Mouse (Mus musculus): Measurements from ENCODE around the gene Olfr49. TPM values are rescaled to one million over a fixed set of nuclear protein-coding genes. Genes with fewer than 3 reads are reported as not detected.

The Olfr49 gene
- polyA plus RNA-seq, 1 experiment from 2014 or later, result not detected

GRCm38 (mm10) chr14:54228501-54228900 lies 56.2 kb downstream of the Olfr49 start:
- Histone ChIP-seq H3K9ac (replicated peaks; ENCODE audit: low read length) (no peak overlapping the region; the same call in 1 of the 2 replicates), H3K4me3 (ENCODE audit: low read depth, low read length) (peak overlapping the region; percentile 18), H3K4me1 (ENCODE audit: control insufficient read depth, insufficient read depth, low read length) (peaks cover 2% of the 10 kb centered on the region; the same call in 1 of the 2 replicates), H3K27ac (replicated peaks; ENCODE audit: low read depth, low read length) (no peak overlapping the region), H3K9me3 (replicated peaks; ENCODE audit: control insufficient read depth, low read length) (no peaks in the 10 kb centered on the region), H3K27me3 (ENCODE audit: control insufficient read depth, insufficient read depth, low read length) (no peaks in the 10 kb centered on the region), H3K36me3 (replicated peaks; ENCODE audit: control insufficient read depth, insufficient read depth, low read depth, low read length) (no peaks in the 10 kb centered on the region), H3K4me2 (ENCODE audit: low read depth, low read length) (peak overlapping the region; percentile 57)
- ATAC-seq (replicated peaks; ENCODE audit: insufficient number of reproducible peaks, low FRiP score, low TSS enrichment, low read depth), result no peak
- 4% methylated on average over 7 of the region's 7 CpGs for WGBS
- no peak for DNase-seq (ENCODE audit: low spot score)

Other genes starting within 250 kb of the Olfr49 start
- 256 and 271 TPM in 2 replicates for gene Dad1, start 30.8 kb downstream of the Olfr49 start, polyA plus RNA-seq (2014; fragmentation: Nextera tagmentation; extraction: Ambion mirVana)
- gene Abhd4, start 30.8 kb downstream of the Olfr49 start, polyA plus RNA-seq (2014; fragmentation: Nextera tagmentation; extraction: Ambion mirVana), result 44.3 and 47.4 TPM in 2 replicates
- 46.2 and 49.9 TPM in 2 replicates for gene Oxa1l, start 75.9 kb upstream of the Olfr49 start, polyA plus RNA-seq (2014; fragmentation: Nextera tagmentation; extraction: Ambion mirVana)
- gene Slc7a7, start 132.8 kb upstream of the Olfr49 start, polyA plus RNA-seq (2014; fragmentation: Nextera tagmentation; extraction: Ambion mirVana), result 2.9 and 4.6 TPM in 2 replicates
- gene Mrpl52, start 142.0 kb upstream of the Olfr49 start, polyA plus RNA-seq (2014; fragmentation: Nextera tagmentation; extraction: Ambion mirVana), result 214 and 235 TPM in 2 replicates
- 91.1 and 93.2 TPM in 2 replicates for gene Mmp14, start 146.7 kb upstream of the Olfr49 start, polyA plus RNA-seq (2014; fragmentation: Nextera tagmentation; extraction: Ambion mirVana)
- gene Lrp10, start 179.2 kb upstream of the Olfr49 start, polyA plus RNA-seq (2014; fragmentation: Nextera tagmentation; extraction: Ambion mirVana), result 13.9 and 16.2 TPM in 2 replicates
- gene Rem2, start 191.2 kb upstream of the Olfr49 start, polyA plus RNA-seq (2014; fragmentation: Nextera tagmentation; extraction: Ambion mirVana), result 6.5 and 8.0 TPM in 2 replicates
- gene Prmt5, start 232.6 kb upstream of the Olfr49 start, polyA plus RNA-seq (2014; fragmentation: Nextera tagmentation; extraction: Ambion mirVana), result 118 and 121 TPM in 2 replicates

Measured in embryonic facial prominence, embryonic 11.5 days (tissue).